Mouse (Mus musculus) liver, postnatal 0 days (tissue): ENCODE data around the gene Lcn11.

Experiments used
- CTCF ChIP-seq: sonication (generic); IDR thresholded peaks from 2 replicates; pipeline ENCODE4 v1.5.1; 2016; ENCODE audit warnings: antibody characterized with exemption, low read depth
- EP300 ChIP-seq: IDR thresholded peaks from 2 replicates; pipeline ENCODE4 v1.6.1; 2016; ENCODE audit warnings: antibody characterized with exemption, low read depth, mild to moderate bottlenecking

DNA sequence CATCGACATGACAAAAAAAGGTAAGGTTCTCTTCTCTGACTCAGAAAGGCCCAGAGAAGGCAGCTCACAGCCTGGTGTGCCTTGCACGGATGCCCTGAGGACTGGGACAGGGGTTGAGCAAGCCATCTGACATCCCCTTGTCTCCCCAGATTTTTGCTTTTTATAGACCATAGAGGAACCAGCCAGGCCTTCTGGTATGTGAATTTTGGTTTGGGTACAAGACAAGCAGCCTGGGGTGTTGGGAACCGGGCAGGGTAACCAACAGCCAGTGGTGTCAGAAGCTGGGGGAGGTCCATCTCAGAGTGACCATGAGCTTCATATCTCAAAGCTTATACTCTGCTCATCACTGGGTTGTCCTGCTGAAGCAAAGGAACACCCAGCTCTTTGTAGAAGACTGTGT lies 47.9 kb downstream of the Lcn11 start:
- TF ChIP-seq EP300 (no peak), CTCF (no peak)
